Mouse (Mus musculus) embryonic fibroblast, embryonic 13.5 days (primary cell): Measurements from ENCODE around the gene Rbks. TPM values are rescaled to one million over a fixed set of nuclear protein-coding genes. Genes with fewer than 3 reads are reported as not detected.

Experiments
- H3K27ac ChIP-seq: 2 replicates; pipeline ENCODE4 v1.5.1; 2012; ENCODE audit warnings: low read length, control low read depth, inconsistent platforms; ENCODE audit not compliant: insufficient read depth
- H3K4me1 ChIP-seq: 2 replicates; pipeline ENCODE4 v1.6.1; 2011; ENCODE audit warnings: low read length; ENCODE audit not compliant: control insufficient read depth, insufficient read depth
- H3K4me3 ChIP-seq: 2 replicates; pipeline ENCODE4 v1.5.1; 2011; ENCODE audit warnings: mild to moderate bottlenecking, control low read depth, low read length; ENCODE audit not compliant: insufficient read depth
- CTCF ChIP-seq: IDR thresholded peaks from 2 replicates; pipeline ENCODE4 v1.5.1; 2011; ENCODE audit warnings: mild to moderate bottlenecking, control low read depth, low read length, moderate library complexity, borderline replicate concordance; ENCODE audit not compliant: insufficient read depth
- POLR2A ChIP-seq: IDR thresholded peaks from 2 replicates; pipeline ENCODE4 v1.6.1; 2011; ENCODE audit warnings: low read depth, mild to moderate bottlenecking, control low read depth, low read length, moderate library complexity
- polyA plus RNA-seq: library from polyadenylated mRNA; stranded (reverse); fragments of >200 nt; gene quantifications from 2 replicates; pipeline ENCODE4 v1.2.4, GENCODE M21; 2011; ENCODE audit warnings: low read depth; ENCODE audit not compliant: missing spikeins, insufficient read length

The Rbks gene
- polyA plus RNA-seq, 1 experiment: not detected

DNA sequence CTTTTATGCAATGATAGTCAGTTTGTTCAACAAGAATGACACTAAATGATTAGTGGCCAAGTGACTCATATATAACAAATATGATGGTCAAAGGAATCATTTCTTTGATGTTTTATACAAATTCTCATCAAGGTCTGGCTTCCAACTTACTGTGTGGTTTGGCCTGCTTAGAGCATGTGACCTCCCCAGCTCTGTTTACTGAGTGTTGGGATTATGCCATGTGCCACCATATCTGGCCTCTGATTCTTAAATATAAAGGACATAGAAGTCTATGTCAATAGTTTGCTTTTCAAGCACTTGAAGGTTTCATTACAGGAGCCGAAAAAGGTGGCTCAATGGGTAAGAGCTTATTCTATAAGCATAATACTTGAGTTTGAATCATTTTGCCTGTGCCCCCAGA, 15.1 kb downstream of the Rbks start:
- TF ChIP-seq POLR2A (no peak), CTCF (no peak)
- Histone ChIP-seq H3K27ac (no peak overlapping the region), H3K4me1 (no peaks in the 10 kb centered on the region), H3K4me3 (no peak overlapping the region)

DNA sequence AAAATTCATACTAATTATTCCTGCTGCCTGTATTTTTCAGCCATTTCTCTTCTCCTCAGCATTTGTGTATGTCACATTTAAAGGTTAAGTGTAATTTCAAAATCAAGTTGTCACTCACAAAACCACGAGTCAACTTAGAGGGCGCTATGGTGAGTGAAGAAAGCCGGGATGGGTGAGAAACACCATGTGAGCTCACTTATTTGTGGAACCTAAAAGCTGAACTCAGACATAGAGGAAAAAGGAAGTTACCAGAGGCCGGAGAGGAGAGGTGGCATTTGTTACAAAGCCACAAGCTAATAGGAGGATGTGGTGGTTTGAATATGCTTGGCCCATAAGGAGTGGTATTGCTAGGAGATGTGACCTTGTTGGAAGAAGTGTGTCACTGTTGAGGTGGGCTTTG, 17.2 kb downstream of the Rbks start:
- TF ChIP-seq CTCF (no peak), POLR2A (no peak)
- Histone ChIP-seq H3K4me3 (no peak overlapping the region), H3K27ac (no peak overlapping the region), H3K4me1 (no peaks in the 10 kb centered on the region)

DNA sequence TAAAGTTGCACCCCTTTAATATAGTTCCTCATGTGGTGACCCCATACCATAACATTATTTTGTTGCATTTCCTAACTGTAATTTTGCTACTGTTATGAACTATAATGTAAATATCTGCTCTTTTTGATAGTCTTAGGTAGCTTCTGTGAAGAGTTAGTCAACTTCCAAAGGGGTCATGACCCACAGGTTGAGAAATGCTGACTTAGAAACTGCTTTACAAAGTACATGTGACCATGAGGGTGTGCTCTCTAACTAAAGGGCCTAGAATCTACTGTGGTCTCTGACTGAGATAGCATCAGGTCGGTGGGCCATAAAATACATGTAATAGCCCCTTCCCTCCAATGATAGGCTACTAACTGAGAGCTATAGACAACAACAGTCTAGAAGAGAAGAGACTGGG, 19.4 kb downstream of the Rbks start:
- Histone ChIP-seq H3K4me3 (no peak overlapping the region), H3K4me1 (no peaks in the 10 kb centered on the region), H3K27ac (no peak overlapping the region)
- TF ChIP-seq CTCF: no peak
- TF ChIP-seq POLR2A: no peak

- Histone ChIP-seq H3K4me1 (no peaks in the 10 kb centered on the region), H3K27ac (no peak overlapping the region)
- no peak for TF ChIP-seq CTCF
- TF ChIP-seq POLR2A: no peak
Observed at GRCm38 (mm10) chr5:31673431-31673830, 24.0 kb downstream of the Rbks start.

DNA sequence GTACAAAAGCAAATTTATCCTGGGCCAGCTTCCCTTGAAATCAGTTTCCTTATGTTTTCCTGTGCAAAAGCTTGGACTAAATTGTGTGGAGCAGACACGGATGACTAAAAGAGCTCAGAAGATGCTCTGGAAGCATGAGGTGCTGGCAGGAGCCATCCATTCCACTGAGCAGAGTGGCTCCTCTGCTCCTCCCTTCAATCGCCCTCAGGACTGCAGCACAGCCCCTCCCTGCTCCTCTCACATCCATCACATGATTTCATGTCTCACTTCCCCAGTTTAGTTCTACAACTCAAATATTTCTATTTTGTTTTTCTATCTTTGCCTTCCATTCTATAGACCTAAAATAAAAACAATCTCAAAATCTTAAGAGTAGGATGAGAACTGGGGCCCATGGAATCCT, 26.3 kb downstream of the Rbks start:
- Histone ChIP-seq H3K27ac (no peak overlapping the region), H3K4me3 (no peak overlapping the region), H3K4me1 (no peaks in the 10 kb centered on the region)
- TF ChIP-seq POLR2A (no peak), CTCF (no peak)

More at GRCm38 (mm10) chr5:31673431-31673830, 24.0 kb downstream of the Rbks start:
- no peak overlapping the region for H3K4me3 ChIP-seq

GRCm38 (mm10) chr5:31669984-31670383, 27.4 kb downstream of the Rbks start:
- H3K27ac ChIP-seq: no peak overlapping the region
- H3K4me3 ChIP-seq: no peak overlapping the region
- 0 out of 2 replicates have a peak, but pooled peaks cover 3% of the 10 kb centered on the region for H3K4me1 ChIP-seq
- TF ChIP-seq POLR2A (no peak), CTCF (no peak)

GRCm38 (mm10) chr5:31668325-31668968, 29.0 kb downstream of the Rbks start:
- H3K4me1 ChIP-seq: 0 out of 2 replicates have a peak, but pooled peaks cover 3% of the 10 kb centered on the region
- no peak overlapping the region for H3K27ac ChIP-seq
- TF ChIP-seq CTCF (no peak), POLR2A (no peak)
- H3K4me3 ChIP-seq: no peak overlapping the region

DNA sequence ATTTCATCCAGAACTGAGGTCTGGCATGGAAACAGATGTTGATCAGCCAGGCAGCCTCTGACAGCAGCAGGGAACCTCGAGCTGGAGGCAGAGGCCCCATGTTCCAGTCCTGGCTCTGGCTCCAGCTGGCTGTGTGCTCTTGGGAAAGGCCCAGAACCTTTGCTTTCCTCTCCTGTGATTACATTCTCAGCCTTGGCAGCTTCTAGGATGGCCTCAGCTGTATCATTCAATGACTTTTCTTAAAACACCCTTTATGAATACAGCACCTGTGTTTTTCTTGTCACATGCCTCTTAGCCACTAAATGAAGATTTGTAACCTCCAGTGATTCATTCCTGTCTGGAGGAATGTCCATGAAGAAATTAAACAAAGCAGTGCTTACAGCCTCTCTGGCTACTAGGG, 31.3 kb downstream of the Rbks start:
- Histone ChIP-seq H3K4me1 (0 out of 2 replicates have a peak, but pooled peaks cover 3% of the 10 kb centered on the region), H3K27ac (peak overlapping the region; percentile 1), H3K4me3 (no peak overlapping the region)
- TF ChIP-seq POLR2A (no peak), CTCF (no peak)

- TF ChIP-seq CTCF (no peak), POLR2A (no peak)
- H3K4me1 ChIP-seq: no peaks in the 10 kb centered on the region
- H3K27ac ChIP-seq: no peak overlapping the region
- no peak overlapping the region for H3K4me3 ChIP-seq
Observed at GRCm38 (mm10) chr5:31655688-31656190, 41.7 kb downstream of the Rbks start.

DNA sequence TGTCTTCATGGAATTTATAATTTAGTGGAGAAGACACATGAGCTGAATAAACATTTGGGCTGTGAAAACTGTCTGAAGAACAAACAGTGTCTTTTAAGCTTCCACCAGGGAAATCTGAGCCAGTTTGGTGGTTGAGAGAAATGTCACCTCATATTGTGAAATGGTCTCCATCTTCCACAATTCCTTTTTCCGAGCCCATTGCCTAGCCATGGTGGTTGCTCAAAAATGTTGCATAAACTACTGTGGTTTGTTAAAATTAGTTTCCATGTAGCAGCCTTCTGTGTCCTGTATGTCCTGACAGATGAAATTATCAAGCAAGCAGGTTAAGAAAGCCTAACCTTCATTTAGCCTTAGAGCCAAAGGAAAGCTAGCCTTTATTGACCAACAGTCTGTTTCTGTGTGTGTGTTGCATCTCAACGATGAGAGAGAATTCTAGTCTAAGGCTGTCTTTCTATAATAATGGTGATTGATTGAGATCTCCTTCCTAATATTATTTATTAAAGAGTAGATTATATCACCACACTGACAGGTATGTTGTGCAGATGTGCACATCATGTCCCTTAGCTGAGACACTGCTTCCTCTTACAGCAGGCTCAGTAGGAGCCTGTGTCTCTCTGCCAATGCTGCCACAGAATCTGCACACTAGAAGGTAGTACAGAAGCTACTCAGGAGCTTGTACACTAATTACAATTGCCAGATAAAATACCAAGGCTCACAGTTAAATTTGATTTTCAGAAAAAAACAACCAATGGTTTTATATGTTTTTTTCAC, 46.7 kb downstream of the Rbks start:
- Histone ChIP-seq H3K4me3 (no peak overlapping the region), H3K27ac (no peak overlapping the region), H3K4me1 (0 out of 2 replicates have a peak, but pooled peaks cover 5% of the 10 kb centered on the region)
- TF ChIP-seq CTCF: no peak
- TF ChIP-seq POLR2A: no peak
